Mouse (Mus musculus): ENCODE results near the gene Rad54l. TPM values are rescaled to one million over a fixed set of nuclear protein-coding genes. Genes with fewer than 3 reads are reported as not detected.

Rad54l gene
- polyA plus RNA-seq, 1 experiment from 2014 or later, result 20.2 TPM

Other genes starting within 250 kb of the Rad54l start
- not detected in 2 replicates for gene Kncn, start 239.3 kb downstream of the Rad54l start, polyA plus RNA-seq (2015; fragmentation: Nextera tagmentation; extraction: Ambion mirVana)
- gene 6430628N08Rik, start 233.0 kb downstream of the Rad54l start, polyA plus RNA-seq (2015; fragmentation: Nextera tagmentation; extraction: Ambion mirVana), result not detected in 2 replicates
- 0.06 TPM in 1 of 2 replicates, not detected in the other for gene Dmbx1, start 183.8 kb downstream of the Rad54l start, polyA plus RNA-seq (2015; fragmentation: Nextera tagmentation; extraction: Ambion mirVana)
- gene Faah, start 105.8 kb downstream of the Rad54l start, polyA plus RNA-seq (2015; fragmentation: Nextera tagmentation; extraction: Ambion mirVana), result 2.1 and 2.7 TPM in 2 replicates
- gene Nsun4, start 69.8 kb downstream of the Rad54l start, polyA plus RNA-seq (2015; fragmentation: Nextera tagmentation; extraction: Ambion mirVana), result 32.4 and 33.6 TPM in 2 replicates
- gene Uqcrh, start 48.6 kb downstream of the Rad54l start, polyA plus RNA-seq (2015; fragmentation: Nextera tagmentation; extraction: Ambion mirVana), result 1,257 and 1,258 TPM in 2 replicates
- 53.8 and 55.3 TPM in 2 replicates for gene Lrrc41, start 48.4 kb downstream of the Rad54l start, polyA plus RNA-seq (2015; fragmentation: Nextera tagmentation; extraction: Ambion mirVana)
- gene Pomgnt1, start 150 bp upstream of the Rad54l start, polyA plus RNA-seq (2015; fragmentation: Nextera tagmentation; extraction: Ambion mirVana), result 60.2 and 68.8 TPM in 2 replicates
- 2.3 and 2.9 TPM in 2 replicates for gene Lurap1, start 27.6 kb upstream of the Rad54l start, polyA plus RNA-seq (2015; fragmentation: Nextera tagmentation; extraction: Ambion mirVana)
- gene Tspan1, start 43.9 kb upstream of the Rad54l start, polyA plus RNA-seq (2015; fragmentation: Nextera tagmentation; extraction: Ambion mirVana), result 1.9 and 3.2 TPM in 2 replicates
- not detected in 2 replicates for gene 1700042G07Rik, start 49.7 kb upstream of the Rad54l start, polyA plus RNA-seq (2015; fragmentation: Nextera tagmentation; extraction: Ambion mirVana)
- gene Gm49337, start 49.7 kb upstream of the Rad54l start, polyA plus RNA-seq (2015; fragmentation: Nextera tagmentation; extraction: Ambion mirVana), result not detected in 2 replicates
- gene Pik3r3, start 97.9 kb upstream of the Rad54l start, polyA plus RNA-seq (2015; fragmentation: Nextera tagmentation; extraction: Ambion mirVana), result 9.0 and 11.2 TPM in 2 replicates